Mouse (Mus musculus): ENCODE results near the gene Rgs7bp.

DNA sequence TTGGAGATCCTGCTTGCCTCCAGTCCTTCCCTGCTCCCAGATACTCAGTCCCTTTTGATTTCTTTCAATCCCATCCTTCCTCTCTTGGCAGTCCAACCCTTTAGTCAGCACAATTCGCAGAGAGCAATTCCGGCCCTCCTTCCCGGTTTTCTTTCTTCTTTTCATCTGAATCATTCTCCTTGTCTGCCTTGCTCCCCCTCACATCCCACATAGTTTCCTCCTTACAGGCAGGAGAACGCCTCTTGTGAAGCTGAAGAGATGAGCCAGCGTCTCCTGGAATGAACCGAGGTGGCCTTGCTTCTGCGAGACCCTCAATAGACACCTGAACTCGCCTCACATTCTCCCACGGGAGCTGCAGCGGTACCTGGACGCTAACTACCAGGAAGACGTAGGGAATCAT is 16.9 kb downstream of the Rgs7bp start:
- TF ChIP-seq CTCF (IDR thresholded peaks at IDR 0.05; ENCODE audit: extremely low read depth, insufficient read depth, low read length): no peak
- no peak for TF ChIP-seq POLR2A (IDR thresholded peaks at IDR 0.05; ENCODE audit: extremely low read depth, insufficient read depth, low read length)
